Mouse (Mus musculus) G1E (cell line): ENCODE data around the gene Hist1h2bf. TPM values are rescaled to one million over a fixed set of nuclear protein-coding genes. Genes with fewer than 3 reads are reported as not detected.
A peak's percentile ranks its signal among the peaks of the same experiment; 100 is the strongest.

Experiments
- ATAC-seq: 2 replicates; pipeline ENCODE4 v1.8.0; 2016; ENCODE audit warnings: mild to moderate bottlenecking; ENCODE audit not compliant: insufficient number of reproducible peaks, poor library complexity, low FRiP score, severe bottlenecking; ENCODE audit errors: extremely low read depth
- DNase-seq: peaks from one replicate; pipeline ENCODE4 v3.0.0; 2012; ENCODE audit warnings: low spot score
- H3K27me3 ChIP-seq: 2 replicates; pipeline ENCODE4 v1.6.1; 2012; ENCODE audit warnings: mild to moderate bottlenecking, low read length, inconsistent platforms; ENCODE audit not compliant: insufficient read depth
- H3K36me3 ChIP-seq: replicated peaks from 2 replicates; pipeline ENCODE3; 2012; ENCODE audit warnings: mild to moderate bottlenecking, inconsistent platforms
- H3K4me1 ChIP-seq: 2 replicates; pipeline ENCODE4 v1.6.1; 2012; ENCODE audit warnings: low read depth, low read length, inconsistent platforms, mixed read lengths; ENCODE audit not compliant: insufficient read depth
- H3K4me3 ChIP-seq: 2 replicates; pipeline ENCODE4 v1.5.1; 2012; ENCODE audit warnings: low read depth, mild to moderate bottlenecking, inconsistent platforms, low read length, moderate library complexity, mixed read lengths
- H3K9me3 ChIP-seq: replicated peaks from 2 replicates; pipeline ENCODE4 v1.6.1; 2012; ENCODE audit warnings: inconsistent platforms
- CTCF ChIP-seq: IDR thresholded peaks from 2 replicates; pipeline ENCODE4 v1.5.1; 2012; ENCODE audit warnings: low read depth, low read length, inconsistent platforms, mixed read lengths
- GATA1 ChIP-seq: IDR thresholded peaks from 2 replicates; pipeline ENCODE4 v1.6.1; 2012; ENCODE audit warnings: borderline replicate concordance, low read length, inconsistent platforms, mixed read lengths
- GATA2 ChIP-seq: IDR thresholded peaks from 2 replicates; pipeline ENCODE4 v1.6.1; 2012; ENCODE audit warnings: low read depth, low read length, inconsistent platforms, borderline replicate concordance
- POLR2AphosphoS5 ChIP-seq: IDR thresholded peaks from 2 replicates; pipeline ENCODE4 v1.6.1; 2012; ENCODE audit warnings: low read depth, low read length, inconsistent platforms; ENCODE audit not compliant: insufficient replicate concordance
- TAL1 ChIP-seq: conservative IDR thresholded peaks from 2 replicates; pipeline ENCODE4 v1.6.1; 2012; ENCODE audit warnings: low read depth, low read length, inconsistent platforms, mixed read lengths
- polyA plus RNA-seq: library from polyadenylated mRNA; stranded (reverse); fragments of >175 nt; gene quantifications from 2 replicates; pipeline ENCODE4 v1.2.3, GENCODE M21; 2012
- total RNA-seq, 2 experiments: library from RNA; stranded (forward) in 1 of 2; stranded (reverse) in 1 of 2; fragments of 200-1000 nt in 1 of 2; fragments of >200 nt in 1 of 2; fragmentation: Nextera tagmentation in 1 of 2; gene quantifications; 2 replicates each; pipeline ENCODE4 v1.2.3; 2014 to 2017

The Hist1h2bf gene
- total and polyA plus RNA-seq, 3 experiments, result 5.7 to 748 (median 627) TPM

DNA sequence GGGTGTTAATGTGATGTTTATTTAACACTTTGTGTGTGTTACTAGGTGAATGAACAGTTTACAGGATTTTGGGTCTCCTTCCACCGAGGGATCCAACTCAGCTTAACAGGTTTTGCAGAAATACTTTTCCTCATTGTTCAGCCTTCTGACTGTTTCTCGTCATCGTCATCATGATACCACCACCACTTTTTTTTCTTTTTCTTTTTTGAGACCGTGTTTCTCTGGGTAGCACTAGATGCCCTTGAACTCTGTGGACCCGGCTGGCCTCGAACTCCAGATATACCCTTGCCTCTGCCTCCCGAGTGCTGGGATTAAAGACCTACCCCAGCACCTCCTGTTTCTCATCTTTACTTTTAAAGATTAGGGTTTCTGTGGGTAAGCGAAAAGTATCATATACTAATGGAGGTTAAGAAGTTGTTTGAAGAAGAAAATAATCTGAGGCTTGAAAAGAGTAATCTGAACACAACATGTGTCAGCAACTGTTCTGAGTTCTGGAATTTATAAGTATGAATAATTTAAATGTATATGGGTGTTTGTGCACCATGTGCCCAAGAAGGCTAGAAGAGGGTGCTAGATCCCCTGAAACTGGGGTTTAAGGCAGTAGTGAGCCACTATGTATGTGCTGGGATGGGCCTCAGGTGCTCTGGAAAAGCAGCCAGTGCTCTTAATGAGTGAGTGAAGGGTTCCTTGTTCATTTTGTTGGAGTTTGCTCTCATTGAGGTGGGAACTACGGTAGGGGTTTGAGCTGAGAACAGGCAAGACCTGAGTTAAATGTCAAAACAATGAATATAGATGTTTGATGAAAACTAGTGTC lies 41.5 kb downstream of the Hist1h2bf start:
- peak overlapping the region; percentile 69; the same call in 1 of the 2 replicates for H3K4me3 ChIP-seq
- H3K4me1 ChIP-seq, result peaks cover 25% of the 10 kb centered on the region
- no peaks in the 10 kb centered on the region for H3K27me3 ChIP-seq
- no peaks in the 10 kb centered on the region for H3K9me3 ChIP-seq
- TF ChIP-seq GATA1 (no peak), GATA2 (no peak), TAL1 (no peak), CTCF (no peak), POLR2AphosphoS5 (peak; percentile 95; the same call in 1 of the 2 replicates)
- H3K36me3 ChIP-seq, result no peaks in the 10 kb centered on the region
- ATAC-seq (no peak), DNase-seq (no peak)

DNA sequence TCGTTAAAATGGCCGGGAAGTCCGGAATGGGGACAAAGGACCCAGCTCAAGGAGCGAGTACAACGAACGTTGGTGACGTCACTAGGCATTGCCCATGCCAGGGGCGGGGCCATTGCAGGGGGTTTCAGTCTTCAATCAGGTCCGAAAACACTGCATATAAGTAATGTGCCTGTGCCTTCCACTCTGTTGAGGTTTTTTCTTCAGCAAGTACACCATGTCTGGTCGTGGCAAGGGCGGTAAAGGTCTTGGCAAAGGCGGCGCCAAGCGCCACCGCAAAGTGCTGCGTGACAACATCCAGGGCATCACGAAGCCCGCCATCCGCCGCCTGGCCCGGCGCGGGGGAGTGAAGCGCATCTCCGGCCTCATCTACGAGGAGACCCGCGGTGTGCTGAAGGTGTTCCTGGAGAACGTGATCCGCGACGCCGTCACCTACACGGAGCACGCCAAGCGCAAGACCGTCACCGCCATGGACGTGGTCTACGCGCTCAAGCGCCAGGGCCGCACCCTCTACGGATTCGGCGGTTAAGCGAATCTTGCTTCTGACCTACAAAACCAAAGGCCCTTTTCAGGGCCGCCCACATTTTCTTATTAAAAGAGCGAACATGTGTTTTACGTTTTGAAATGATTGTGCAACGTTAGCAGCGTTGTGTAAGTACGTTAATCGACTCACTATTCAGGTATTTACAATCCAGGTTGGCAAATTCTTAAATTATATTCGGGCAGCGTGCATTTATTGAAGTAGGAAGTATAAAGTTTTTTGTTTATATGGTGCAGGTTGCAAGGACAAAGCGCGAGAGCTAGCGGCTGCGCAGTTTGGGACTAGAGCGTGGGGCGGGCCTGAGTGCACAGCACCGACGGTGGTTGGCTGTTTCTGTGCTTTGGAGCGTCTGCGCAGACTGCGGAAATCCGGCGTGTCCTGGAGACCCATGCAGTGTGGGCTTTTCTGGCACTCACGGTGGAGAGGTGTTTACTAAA lies 42.8 kb downstream of the Hist1h2bf start, which contains the start of gene Hist1h4h:
Gene Hist1h4h (plus strand): TSS at position 150 of the 975 bp plus-strand sequence.
- H3K4me3 ChIP-seq, result peak within 1 kb of the TSS; percentile 69
- peaks cover 26% of the 10 kb centered on the region for H3K4me1 ChIP-seq
- ATAC-seq (peak; percentile 43), DNase-seq (peak; percentile 51)
- H3K27me3 ChIP-seq, result no peaks in the 10 kb centered on the region
- H3K36me3 ChIP-seq, result no peaks in the 10 kb centered on the region
- no peak for TF ChIP-seq TAL1
- no peak for TF ChIP-seq CTCF
- peak; percentile 98 for TF ChIP-seq POLR2AphosphoS5
- no peak for TF ChIP-seq GATA2
- no peak for TF ChIP-seq GATA1
- no peaks in the 10 kb centered on the region for H3K9me3 ChIP-seq

DNA sequence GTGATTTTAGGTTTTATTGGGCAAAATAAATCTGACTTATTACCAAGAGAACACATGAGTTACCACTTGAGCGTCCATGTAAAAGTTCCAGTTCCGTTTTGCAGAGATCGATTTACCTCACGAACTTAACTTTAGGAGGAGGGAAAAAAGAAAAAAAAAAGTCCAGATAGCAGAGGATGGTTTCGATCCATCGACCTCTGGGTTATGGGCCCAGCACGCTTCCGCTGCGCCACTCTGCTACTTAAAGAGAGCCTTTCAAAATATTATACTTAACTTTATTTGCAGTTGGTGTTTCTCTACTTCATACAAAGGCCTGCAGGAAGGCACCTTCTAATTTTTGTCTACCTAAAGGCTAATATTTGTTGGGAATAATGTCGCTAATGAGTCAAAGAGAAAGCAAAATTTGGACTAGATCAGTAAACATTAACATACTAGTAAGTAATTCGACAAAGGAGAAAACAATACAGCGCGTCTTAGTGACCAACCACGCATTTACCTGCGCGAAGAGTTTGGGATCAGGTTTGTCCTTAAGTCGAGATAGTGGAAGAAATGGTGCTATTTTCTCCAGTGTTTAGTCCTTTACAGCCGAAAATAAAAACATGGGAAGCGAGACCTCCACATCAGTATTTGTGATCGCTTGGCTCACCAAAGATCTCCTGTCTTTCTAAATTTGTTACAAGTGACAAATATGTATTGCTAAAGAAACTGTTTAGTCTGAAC lies 43.7 kb downstream of the Hist1h2bf start:
- peaks cover 33% of the 10 kb centered on the region for H3K4me1 ChIP-seq
- no peak for DNase-seq
- no peak for ATAC-seq
- TF ChIP-seq POLR2AphosphoS5 (no peak), CTCF (no peak), GATA2 (no peak), TAL1 (no peak)
- peak overlapping the region; percentile 69 for H3K4me3 ChIP-seq
- H3K36me3 ChIP-seq, result no peaks in the 10 kb centered on the region
- no peaks in the 10 kb centered on the region for H3K9me3 ChIP-seq
- no peaks in the 10 kb centered on the region for H3K27me3 ChIP-seq

DNA sequence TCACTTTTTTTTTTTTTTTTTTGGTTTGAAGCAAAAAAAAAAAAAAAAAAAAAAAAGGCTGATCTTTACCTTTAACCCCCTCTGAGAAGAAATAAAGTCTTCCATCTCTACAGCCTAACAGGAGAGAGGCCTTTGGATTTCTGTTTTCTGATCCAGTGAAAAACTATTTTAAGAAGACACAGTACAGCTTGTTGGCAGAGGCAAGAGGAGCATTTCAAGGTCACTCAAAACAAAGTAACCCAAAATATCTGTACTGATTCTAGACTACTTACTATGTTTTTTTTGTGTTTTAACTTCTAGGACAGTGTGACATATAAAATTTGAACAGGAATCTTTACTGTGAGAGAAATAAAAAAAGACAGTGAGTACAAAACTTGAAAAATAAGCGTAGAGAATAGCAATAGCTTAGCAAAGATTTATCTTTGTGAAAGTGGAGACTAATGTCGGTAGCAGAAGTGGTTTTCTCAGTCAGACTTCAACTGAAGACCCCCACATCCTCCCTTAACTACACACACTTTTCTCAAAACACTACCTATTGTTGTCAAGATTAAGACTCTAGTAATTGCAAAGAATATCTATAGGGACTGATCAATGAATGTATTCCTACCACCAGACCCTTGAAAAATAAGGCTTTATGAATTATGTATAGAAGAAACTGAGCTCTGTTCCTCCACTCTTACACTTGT lies 44.4 kb downstream of the Hist1h2bf start:
- Histone ChIP-seq H3K4me1 (peaks cover 40% of the 10 kb centered on the region), H3K4me3 (peak overlapping the region; percentile 35; the same call in 1 of the 2 replicates), H3K9me3 (no peaks in the 10 kb centered on the region), H3K27me3 (no peaks in the 10 kb centered on the region), H3K36me3 (no peaks in the 10 kb centered on the region)
- TF ChIP-seq CTCF (no peak), TAL1 (no peak), GATA2 (no peak), POLR2AphosphoS5 (no peak), GATA1 (no peak)
- DNase-seq, result no peak
- ATAC-seq, result no peak

DNA sequence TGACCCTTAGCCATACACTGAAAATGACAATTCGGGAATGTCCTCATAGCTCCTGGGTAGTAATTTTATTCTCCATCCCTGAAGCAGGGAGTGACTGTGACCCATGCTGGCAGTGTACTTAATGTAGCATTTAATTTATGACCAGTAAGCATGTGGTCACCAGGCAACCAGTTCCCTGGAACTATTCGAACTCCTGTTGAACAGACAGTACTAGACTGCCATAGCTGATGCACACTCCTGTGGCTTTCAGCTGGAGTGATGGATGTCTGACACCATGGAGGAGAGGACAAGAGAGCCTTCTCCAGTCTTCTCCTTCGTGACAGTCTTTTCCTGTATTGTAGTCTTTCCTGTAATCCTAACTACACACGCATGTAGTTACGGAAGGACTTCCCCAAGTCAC lies 45.0 kb downstream of the Hist1h2bf start:
- no peaks in the 10 kb centered on the region for H3K9me3 ChIP-seq
- H3K4me3 ChIP-seq, result no peak overlapping the region
- ATAC-seq, result no peak
- TF ChIP-seq TAL1 (no peak), CTCF (no peak), GATA1 (no peak), GATA2 (no peak), POLR2AphosphoS5 (no peak)
- H3K36me3 ChIP-seq, result no peaks in the 10 kb centered on the region
- DNase-seq, result no peak
- H3K27me3 ChIP-seq, result no peaks in the 10 kb centered on the region
- peaks cover 44% of the 10 kb centered on the region for H3K4me1 ChIP-seq
